Mouse (Mus musculus) neural tube, embryonic 11.5 days (tissue): ENCODE data around the gene Ppil6. TPM values are rescaled to one million over a fixed set of nuclear protein-coding genes. Genes with fewer than 3 reads are reported as not detected.

Source experiments
- ATAC-seq: fragments of 200-750 bp; cut with Nextera tagmentation; 2 replicates; pipeline ENCODE4 v1.8.0; 2017; ENCODE audit warnings: moderate number of reproducible peaks, mild to moderate bottlenecking, moderate TSS enrichment, moderate library complexity; ENCODE audit not compliant: insufficient read depth, low FRiP score, low TSS enrichment
- DNase-seq: peaks from one replicate; pipeline ENCODE4 v3.0.0-alpha.2; 2015; ENCODE audit warnings: low spot score
- H3K27ac ChIP-seq: fragments of 300-500 bp; sonication (generic); 2 replicates; pipeline ENCODE4 v1.5.1; 2014; ENCODE audit warnings: low read depth, mild to moderate bottlenecking, low read length
- H3K27me3 ChIP-seq: fragments of 300-500 bp; sonication (generic); 2 replicates; pipeline ENCODE4 v1.6.1; 2014; ENCODE audit warnings: mild to moderate bottlenecking, low read length, mixed read lengths; ENCODE audit not compliant: control insufficient read depth, insufficient read depth
- H3K36me3 ChIP-seq: fragments of 300-500 bp; sonication (generic); 2 replicates; pipeline ENCODE4 v1.6.1; 2014; ENCODE audit warnings: mild to moderate bottlenecking, low read length, moderate library complexity, mixed read lengths; ENCODE audit not compliant: control insufficient read depth, insufficient read depth
- H3K4me1 ChIP-seq: fragments of 300-500 bp; sonication (generic); 2 replicates; pipeline ENCODE4 v1.6.1; 2014; ENCODE audit warnings: low read length, mixed read lengths; ENCODE audit not compliant: control insufficient read depth, insufficient read depth
- H3K4me2 ChIP-seq: fragments of 300-500 bp; sonication (generic); 2 replicates; pipeline ENCODE4 v1.6.1; 2014; ENCODE audit warnings: low read depth, mild to moderate bottlenecking, moderate library complexity
- H3K4me3 ChIP-seq: fragments of 300-500 bp; sonication (generic); 2 replicates; pipeline ENCODE4 v1.5.1; 2014; ENCODE audit warnings: low read depth, low read length
- H3K9ac ChIP-seq: fragments of 300-500 bp; sonication (generic); 2 replicates; pipeline ENCODE4 v1.6.1; 2014; ENCODE audit warnings: mild to moderate bottlenecking, low read length
- H3K9me3 ChIP-seq: fragments of 300-500 bp; sonication (generic); 2 replicates; pipeline ENCODE4 v1.6.1; 2016; ENCODE audit warnings: low read length; ENCODE audit not compliant: control insufficient read depth
- WGBS: fragments of 180-500 bp; shearing (Covaris S2); extraction: QIAGEN DNeasy Blood & Tissue Kit; methylation state at CpG from one replicate; pipeline ENCODE4 v1.1.7; 2014; 5-methylcytosine and 5-hydroxymethylcytosine counted together
- polyA plus RNA-seq: library from polyadenylated mRNA; unstranded; fragments of >200 nt; fragmentation: Nextera tagmentation; extraction: Ambion mirVana; gene quantifications from 2 replicates; pipeline ENCODE4 v1.2.1, GENCODE M21; 2014

The Ppil6 gene
- polyA plus RNA-seq, 1 experiment from 2014 or later: 0.58 TPM

DNA sequence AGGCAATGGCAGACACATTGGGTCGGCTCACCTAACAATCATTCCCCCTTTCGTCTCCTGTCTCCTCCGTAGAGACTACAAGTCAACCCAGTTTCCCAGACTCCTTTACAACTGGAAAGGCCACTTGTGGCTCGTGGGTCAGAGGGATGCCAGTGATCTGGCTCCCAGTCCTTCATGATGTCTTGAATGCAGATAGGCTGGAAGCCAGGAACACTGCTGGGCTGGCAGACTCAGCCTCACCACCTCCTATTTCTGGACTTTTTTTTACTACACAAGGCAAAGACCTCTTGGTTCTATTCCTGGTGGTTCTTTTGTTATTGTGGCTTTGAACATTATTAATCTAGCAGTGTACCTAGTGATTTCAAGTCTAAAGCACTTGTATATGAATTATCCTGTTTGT, 24.1 kb downstream of the Ppil6 start:
- H3K4me2 ChIP-seq: no peak overlapping the region
- H3K9ac ChIP-seq: no peak overlapping the region
- no peak for DNase-seq
- no peaks in the 10 kb centered on the region for H3K9me3 ChIP-seq
- 79% methylated on average over 4 of the region's 4 CpGs for WGBS
- no peaks in the 10 kb centered on the region for H3K4me1 ChIP-seq
- no peak for ATAC-seq
- no peak overlapping the region for H3K4me3 ChIP-seq
- H3K27me3 ChIP-seq: no peaks in the 10 kb centered on the region
- H3K27ac ChIP-seq: no peak overlapping the region
- no peaks in the 10 kb centered on the region for H3K36me3 ChIP-seq

- Histone ChIP-seq H3K9me3 (no peaks in the 10 kb centered on the region), H3K9ac (no peak overlapping the region), H3K27me3 (no peaks in the 10 kb centered on the region), H3K4me2 (no peak overlapping the region), H3K4me3 (no peak overlapping the region), H3K27ac (no peak overlapping the region), H3K36me3 (no peaks in the 10 kb centered on the region), H3K4me1 (no peaks in the 10 kb centered on the region)
- DNase-seq (no peak), ATAC-seq (no peak)
These were observed 24.7 kb downstream of the Ppil6 start for GRCm38 (mm10) chr10:41514921-41515320.

GRCm38 (mm10) chr10:41518508-41518980, 28.3 kb downstream of the Ppil6 start:
- no peak for DNase-seq
- peak overlapping the region; percentile 89 for H3K4me3 ChIP-seq
- peak overlapping the region; percentile 53 for H3K4me2 ChIP-seq
- peak; percentile 58 for ATAC-seq
- no peaks in the 10 kb centered on the region for H3K9me3 ChIP-seq
- H3K4me1 ChIP-seq: peaks cover 13% of the 10 kb centered on the region
- H3K9ac ChIP-seq: peak overlapping the region; percentile 37
- H3K27me3 ChIP-seq: no peaks in the 10 kb centered on the region
- no peaks in the 10 kb centered on the region for H3K36me3 ChIP-seq
- peak overlapping the region; percentile 89 for H3K27ac ChIP-seq
- WGBS: under 1% methylated on average over 23 of the region's 23 CpGs

- under 1% methylated on average over 62 of the region's 69 CpGs for WGBS
- Histone ChIP-seq H3K27me3 (no peaks in the 10 kb centered on the region), H3K9me3 (no peaks in the 10 kb centered on the region), H3K4me3 (peak within 1 kb of the TSS; percentile 89), H3K9ac (peak within 1 kb of the TSS; percentile 97), H3K4me2 (peak within 1 kb of the TSS; percentile 53), H3K36me3 (no peaks in the 10 kb centered on the region), H3K27ac (peak within 1 kb of the TSS; percentile 89), H3K4me1 (peaks cover 13% of the 10 kb centered on the region)
- DNase-seq (peak; percentile 95), ATAC-seq (peak; percentile 93)
These were observed 28.9 kb downstream of the Ppil6 start, which contains the start of gene Cd164 for GRCm38 (mm10) chr10:41518981-41519618. TSS of gene Cd164 (plus strand) at chr10:41519414.

DNA sequence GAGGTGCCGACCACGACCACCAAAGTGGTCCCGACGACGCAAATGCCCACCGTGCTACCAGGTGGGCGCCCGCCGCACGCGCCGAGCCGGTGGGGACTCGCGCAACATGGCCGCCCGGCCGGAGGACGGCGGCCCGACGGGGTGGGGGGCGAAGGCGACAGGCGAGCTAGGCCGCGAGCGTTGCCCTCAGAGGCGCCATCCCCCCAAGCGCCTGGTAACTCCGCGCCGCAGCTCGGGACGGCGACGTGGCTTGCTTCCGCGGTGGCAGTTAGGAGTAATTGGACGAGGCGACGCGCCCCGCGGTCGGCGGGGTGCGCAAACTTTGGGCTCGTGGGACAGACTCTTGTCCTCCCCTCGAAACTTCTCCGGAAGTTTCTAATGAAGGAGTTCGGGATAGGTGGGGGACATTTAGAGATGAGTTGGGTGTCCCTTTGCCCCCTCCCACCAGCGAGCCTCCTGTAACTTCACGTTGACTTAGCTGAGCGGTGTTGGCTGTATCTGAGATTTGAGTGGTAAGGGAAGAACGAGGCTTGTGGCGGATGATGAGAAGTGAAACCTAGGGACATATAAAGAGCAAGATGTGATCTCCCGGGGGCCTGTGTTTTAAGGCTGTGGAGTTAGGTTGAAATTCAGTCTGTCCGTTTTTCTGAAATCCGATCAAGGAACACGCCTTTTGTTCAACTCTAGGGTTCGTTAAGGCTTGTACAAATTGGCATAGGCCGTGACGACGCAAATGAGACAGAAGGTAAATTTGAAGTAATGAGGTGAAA, 29.6 kb downstream of the Ppil6 start:
- DNase-seq: peak; percentile 77
- no peaks in the 10 kb centered on the region for H3K36me3 ChIP-seq

DNA sequence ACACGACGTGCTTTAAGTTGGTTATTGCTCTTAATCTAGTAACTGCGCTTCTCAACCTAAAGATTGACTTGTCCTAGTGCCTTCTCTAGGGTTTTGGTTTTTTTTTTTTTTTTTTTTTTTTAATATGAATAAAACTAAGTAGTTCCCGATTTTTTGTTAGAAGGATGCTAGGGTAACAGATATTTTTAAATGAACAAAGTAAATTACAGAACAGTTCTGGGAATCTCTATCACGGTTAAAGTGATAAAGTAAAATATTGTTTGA, 30.1 kb downstream of the Ppil6 start:
- H3K4me2 ChIP-seq: peak overlapping the region; percentile 53
- ATAC-seq: no peak
- no peaks in the 10 kb centered on the region for H3K36me3 ChIP-seq
- no peak overlapping the region for H3K27ac ChIP-seq
- H3K4me1 ChIP-seq: peaks cover 13% of the 10 kb centered on the region
- no peaks in the 10 kb centered on the region for H3K27me3 ChIP-seq
- peak overlapping the region; percentile 97 for H3K9ac ChIP-seq
- H3K9me3 ChIP-seq: no peaks in the 10 kb centered on the region
- WGBS: 7% methylated on average over 5 of the region's 5 CpGs
- peak overlapping the region; percentile 89 for H3K4me3 ChIP-seq
- DNase-seq: no peak

More for the DNA sequence above, 29.6 kb downstream of the Ppil6 start:
- Histone ChIP-seq H3K9ac (peak overlapping the region; percentile 97), H3K27me3 (no peaks in the 10 kb centered on the region), H3K4me3 (peak overlapping the region; percentile 89), H3K4me1 (peaks cover 13% of the 10 kb centered on the region), H3K4me2 (peak overlapping the region; percentile 53), H3K9me3 (no peaks in the 10 kb centered on the region), H3K27ac (peak overlapping the region; percentile 89)
- WGBS: under 1% methylated on average over 65 of the region's 65 CpGs
- no peak; the same call in none of the 2 replicates for ATAC-seq

- WGBS: 81% methylated on average over 3 of the region's 3 CpGs
- peaks cover 13% of the 10 kb centered on the region for H3K4me1 ChIP-seq
- DNase-seq: no peak
- H3K9me3 ChIP-seq: no peaks in the 10 kb centered on the region
- H3K27ac ChIP-seq: no peak overlapping the region
- no peaks in the 10 kb centered on the region for H3K36me3 ChIP-seq
- H3K4me2 ChIP-seq: no peak overlapping the region
- no peak overlapping the region for H3K9ac ChIP-seq
- ATAC-seq: no peak
- H3K4me3 ChIP-seq: no peak overlapping the region
- H3K27me3 ChIP-seq: no peaks in the 10 kb centered on the region
These were observed 33.1 kb downstream of the Ppil6 start for GRCm38 (mm10) chr10:41523386-41523785.

- ATAC-seq (no peak), DNase-seq (no peak)
- H3K4me3 ChIP-seq: no peak overlapping the region
- H3K4me2 ChIP-seq: no peak overlapping the region
- H3K9me3 ChIP-seq: no peaks in the 10 kb centered on the region
- H3K27me3 ChIP-seq: no peaks in the 10 kb centered on the region
- H3K9ac ChIP-seq: no peak overlapping the region
- 83% methylated on average over 1 of the region's 1 CpGs for WGBS
- H3K36me3 ChIP-seq: no peaks in the 10 kb centered on the region; the same call in 1 of the 2 replicates
- peaks cover 12% of the 10 kb centered on the region for H3K4me1 ChIP-seq
- no peak overlapping the region for H3K27ac ChIP-seq
These were observed 35.5 kb downstream of the Ppil6 start for GRCm38 (mm10) chr10:41525696-41526095.

DNA sequence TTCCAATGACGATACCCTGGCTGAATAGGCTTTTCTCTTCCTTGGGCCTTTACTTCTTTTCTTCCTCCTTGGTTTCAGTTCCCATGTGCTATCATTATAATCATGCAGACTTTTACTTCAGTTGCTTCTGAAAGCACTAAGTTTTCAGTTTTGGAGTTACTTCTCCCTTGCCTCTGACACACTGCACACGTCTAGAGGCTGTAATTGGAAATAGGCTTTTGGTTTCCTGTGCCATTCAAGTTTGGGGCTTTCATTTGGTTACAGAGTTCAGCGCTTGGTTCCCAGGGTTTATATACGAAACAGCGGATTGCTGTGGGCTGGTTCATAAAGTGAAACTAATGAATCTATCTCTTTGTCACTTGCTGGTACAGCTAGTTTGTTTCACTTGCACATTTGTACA, 39.7 kb downstream of the Ppil6 start:
- no peaks in the 10 kb centered on the region for H3K27me3 ChIP-seq
- H3K4me3 ChIP-seq: no peak overlapping the region
- 95% methylated on average over 5 of the region's 5 CpGs for WGBS
- no peak overlapping the region for H3K9ac ChIP-seq
- H3K36me3 ChIP-seq: peaks cover 4% of the 10 kb centered on the region
- DNase-seq (no peak), ATAC-seq (no peak)
- no peaks in the 10 kb centered on the region for H3K9me3 ChIP-seq
- H3K4me2 ChIP-seq: no peak overlapping the region
- no peaks in the 10 kb centered on the region for H3K4me1 ChIP-seq
- no peak overlapping the region for H3K27ac ChIP-seq
